Mouse (Mus musculus): ENCODE results near the gene Disp2. TPM values are rescaled to one million over a fixed set of nuclear protein-coding genes. Genes with fewer than 3 reads are reported as not detected.

Gene Disp2
- polyA plus RNA-seq, 1 experiment, result not detected

GRCm38 (mm10) chr2:118761906-118762783 lies 17.4 kb upstream of the Disp2 start, which contains the start of gene Ccdc9b:
Gene Ccdc9b, minus strand, starts transcription at chr2:118762661.
- WGBS, result 20% methylated on average over 29 of the region's 29 CpGs
- peak within 1 kb of the TSS; percentile 52 for H3K27ac ChIP-seq (ENCODE audit: control insufficient read depth, insufficient read depth, low read depth, low read length, poor library complexity)
- TF ChIP-seq CTCF (IDR thresholded peaks at IDR 0.05; ENCODE audit: control insufficient read depth, insufficient read depth, low read length), result no peak
- 0 out of 2 replicates have a peak, but pooled peaks have one; percentile 25 for TF ChIP-seq POLR2A (IDR thresholded peaks at IDR 0.05; ENCODE audit: borderline replicate concordance, control insufficient read depth, low read depth, low read length)
- peaks cover 2% of the 10 kb centered on the region for H3K4me1 ChIP-seq (ENCODE audit: control insufficient read depth, insufficient read depth, low read length)
- H3K4me3 ChIP-seq (replicated peaks; ENCODE audit: control insufficient read depth, low read depth, low read length), result peak within 1 kb of the TSS; percentile 5

- Histone ChIP-seq H3K4me1 (ENCODE audit: control insufficient read depth, insufficient read depth, low read length) (peaks cover 2% of the 10 kb centered on the region), H3K27ac (ENCODE audit: control insufficient read depth, insufficient read depth, low read depth, low read length, poor library complexity) (peak overlapping the region; percentile 52), H3K4me3 (replicated peaks; ENCODE audit: control insufficient read depth, low read depth, low read length) (no peak overlapping the region)
- TF ChIP-seq CTCF (IDR thresholded peaks at IDR 0.05; ENCODE audit: control insufficient read depth, insufficient read depth, low read length), result no peak
- TF ChIP-seq POLR2A (IDR thresholded peaks at IDR 0.05; ENCODE audit: borderline replicate concordance, control insufficient read depth, low read depth, low read length), result no peak
- WGBS, result 8% methylated on average over 10 of the region's 10 CpGs
These were observed 16.8 kb upstream of the Disp2 start for GRCm38 (mm10) chr2:118762784-118763148.

GRCm38 (mm10) chr2:118763469-118763868 lies 16.1 kb upstream of the Disp2 start:
- 68% methylated on average over 7 of the region's 7 CpGs for WGBS
- H3K4me1 ChIP-seq (ENCODE audit: control insufficient read depth, insufficient read depth, low read length), result peaks cover 2% of the 10 kb centered on the region
- no peak overlapping the region for H3K27ac ChIP-seq (ENCODE audit: control insufficient read depth, insufficient read depth, low read depth, low read length, poor library complexity)
- TF ChIP-seq POLR2A (IDR thresholded peaks at IDR 0.05; ENCODE audit: borderline replicate concordance, control insufficient read depth, low read depth, low read length) (no peak), CTCF (IDR thresholded peaks at IDR 0.05; ENCODE audit: control insufficient read depth, insufficient read depth, low read length) (no peak)
- H3K4me3 ChIP-seq (replicated peaks; ENCODE audit: control insufficient read depth, low read depth, low read length), result no peak overlapping the region

- Histone ChIP-seq H3K4me3 (replicated peaks; ENCODE audit: control insufficient read depth, low read depth, low read length) (no peak overlapping the region), H3K27ac (ENCODE audit: control insufficient read depth, insufficient read depth, low read depth, low read length, poor library complexity) (no peak overlapping the region), H3K4me1 (ENCODE audit: control insufficient read depth, insufficient read depth, low read length) (peaks cover 1% of the 10 kb centered on the region)
- no peak for TF ChIP-seq POLR2A (IDR thresholded peaks at IDR 0.05; ENCODE audit: borderline replicate concordance, control insufficient read depth, low read depth, low read length)
- peak; percentile 33; the same call in 1 of the 2 replicates for TF ChIP-seq CTCF (IDR thresholded peaks at IDR 0.05; ENCODE audit: control insufficient read depth, insufficient read depth, low read length)
- WGBS, result 34% methylated on average over 11 of the region's 11 CpGs
These were observed 15.3 kb upstream of the Disp2 start for GRCm38 (mm10) chr2:118764094-118764831.

- peaks cover 1% of the 10 kb centered on the region for H3K4me1 ChIP-seq (ENCODE audit: control insufficient read depth, insufficient read depth, low read length)
- 81% methylated on average over 5 of the region's 5 CpGs for WGBS
- TF ChIP-seq POLR2A (IDR thresholded peaks at IDR 0.05; ENCODE audit: borderline replicate concordance, control insufficient read depth, low read depth, low read length) (no peak), CTCF (IDR thresholded peaks at IDR 0.05; ENCODE audit: control insufficient read depth, insufficient read depth, low read length) (no peak)
- H3K27ac ChIP-seq (ENCODE audit: control insufficient read depth, insufficient read depth, low read depth, low read length, poor library complexity), result no peak overlapping the region
- no peak overlapping the region for H3K4me3 ChIP-seq (replicated peaks; ENCODE audit: control insufficient read depth, low read depth, low read length)
These were observed 14.6 kb upstream of the Disp2 start for GRCm38 (mm10) chr2:118764875-118765274.

- 43% methylated on average over 10 of the region's 10 CpGs for WGBS
- Histone ChIP-seq H3K27ac (ENCODE audit: control insufficient read depth, insufficient read depth, low read depth, low read length, poor library complexity) (no peak overlapping the region), H3K4me3 (replicated peaks; ENCODE audit: control insufficient read depth, low read depth, low read length) (no peak overlapping the region), H3K4me1 (ENCODE audit: control insufficient read depth, insufficient read depth, low read length) (peaks cover 1% of the 10 kb centered on the region)
- no peak for TF ChIP-seq CTCF (IDR thresholded peaks at IDR 0.05; ENCODE audit: control insufficient read depth, insufficient read depth, low read length)
These were observed 13.2 kb upstream of the Disp2 start for GRCm38 (mm10) chr2:118766041-118767033.

- no peak for TF ChIP-seq POLR2A (IDR thresholded peaks at IDR 0.05; ENCODE audit: borderline replicate concordance, control insufficient read depth, low read depth, low read length)
- TF ChIP-seq CTCF (IDR thresholded peaks at IDR 0.05; ENCODE audit: control insufficient read depth, insufficient read depth, low read length), result no peak
- WGBS, result 63% methylated on average over 6 of the region's 6 CpGs
- H3K27ac ChIP-seq (ENCODE audit: control insufficient read depth, insufficient read depth, low read depth, low read length, poor library complexity), result no peak within 1 kb of the TSS
- H3K4me3 ChIP-seq (replicated peaks; ENCODE audit: control insufficient read depth, low read depth, low read length), result no peak within 1 kb of the TSS
- no peaks in the 10 kb centered on the region for H3K4me1 ChIP-seq (ENCODE audit: control insufficient read depth, insufficient read depth, low read length)
These were observed 7.2 kb upstream of the Disp2 start, which contains the start of gene Phgr1 for GRCm38 (mm10) chr2:118772158-118772874. Gene Phgr1, plus strand, starts transcription at chr2:118772769.

Measured in bone marrow, adult 2 months (tissue).